Mouse (Mus musculus) thymus, adult 2 months (tissue): Measurements from ENCODE around the gene Taf15. TPM values are rescaled to one million over a fixed set of nuclear protein-coding genes. Genes with fewer than 3 reads are reported as not detected.

Experiments
- DNase-seq: peaks from one replicate; pipeline ENCODE4 v3.0.0; 2021
- H3K27ac ChIP-seq: fragments of 200-500 bp; 2 replicates; pipeline ENCODE4 v1.5.1; 2012; ENCODE audit warnings: low read length, control low read depth; ENCODE audit not compliant: control insufficient read depth, insufficient read depth
- H3K27me3 ChIP-seq: fragments of 200-500 bp; 2 replicates; pipeline ENCODE4 v1.6.1; 2012; ENCODE audit warnings: mild to moderate bottlenecking, low read length, moderate library complexity, mixed read lengths; ENCODE audit not compliant: control insufficient read depth, insufficient read depth
- H3K36me3 ChIP-seq: fragments of 200-500 bp; 2 replicates; pipeline ENCODE4 v1.6.1; 2012; ENCODE audit warnings: mild to moderate bottlenecking, low read length, moderate library complexity; ENCODE audit not compliant: control insufficient read depth, insufficient read depth
- H3K4me1 ChIP-seq: fragments of 200-500 bp; replicated peaks from 2 replicates; pipeline ENCODE4 v1.6.1; 2012; ENCODE audit warnings: low read length; ENCODE audit not compliant: control insufficient read depth, insufficient read depth
- H3K4me3 ChIP-seq: fragments of 200-500 bp; 2 replicates; pipeline ENCODE4 v1.5.1; 2012; ENCODE audit warnings: mild to moderate bottlenecking, low read length, control low read depth, moderate library complexity; ENCODE audit not compliant: control insufficient read depth, insufficient read depth
- CTCF ChIP-seq: fragments of 200-500 bp; IDR thresholded peaks from 2 replicates; pipeline ENCODE4 v1.5.1; 2012; ENCODE audit warnings: mild to moderate bottlenecking, control low read depth, low read length, moderate library complexity, borderline replicate concordance; ENCODE audit not compliant: control insufficient read depth, poor library complexity, insufficient read depth; ENCODE audit errors: extremely low read depth
- POLR2A ChIP-seq: fragments of 200-500 bp; IDR thresholded peaks from 2 replicates; pipeline ENCODE4 v1.6.1; 2012; ENCODE audit warnings: mild to moderate bottlenecking, low read length, control low read depth, moderate library complexity; ENCODE audit not compliant: control insufficient read depth, poor library complexity, insufficient read depth; ENCODE audit errors: extremely low read depth
- WGBS: fragments of 180-500 bp; shearing (Covaris S2); methylation state at CpG from one replicate; pipeline ENCODE4 v1.1.7; 2018; 5-methylcytosine and 5-hydroxymethylcytosine counted together
- polyA plus RNA-seq: library from polyadenylated mRNA; depleted of rRNA; stranded (reverse); fragments of >200 nt; gene quantifications from 2 replicates; pipeline ENCODE4 v1.2.3, GENCODE M21; 2012

The Taf15 gene
- polyA plus RNA-seq, 1 experiment = 17.1 TPM

DNA sequence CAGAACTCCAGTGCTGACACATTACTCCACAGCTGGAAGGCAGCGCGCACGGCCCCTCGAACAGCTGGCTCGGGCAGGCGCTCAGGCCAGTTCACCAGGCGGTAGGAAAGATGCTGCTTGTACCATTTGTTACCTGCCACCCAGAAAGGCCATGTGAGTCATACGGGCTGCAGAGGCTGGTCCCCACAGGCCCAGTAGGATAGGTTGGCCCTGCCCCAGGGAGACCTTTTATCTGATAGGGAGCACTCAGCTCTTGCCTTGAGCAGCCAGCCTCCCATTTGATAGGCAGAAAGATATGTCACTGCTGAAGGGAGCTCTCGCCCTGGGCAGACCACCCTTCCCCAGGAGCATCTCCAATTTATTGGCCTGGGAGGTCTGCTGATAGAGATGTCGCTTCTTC, 25.3 kb upstream of the Taf15 start:
- WGBS = 86% methylated on average over 10 of the region's 10 CpGs
- TF ChIP-seq CTCF (no peak), POLR2A (no peak)
- Histone ChIP-seq H3K4me1 (peaks cover 8% of the 10 kb centered on the region), H3K36me3 (no peaks in the 10 kb centered on the region), H3K4me3 (no peak overlapping the region), H3K27ac (no peak overlapping the region), H3K27me3 (0 out of 2 replicates have a peak, but pooled peaks cover 4% of the 10 kb centered on the region)
- no peak for DNase-seq

DNA sequence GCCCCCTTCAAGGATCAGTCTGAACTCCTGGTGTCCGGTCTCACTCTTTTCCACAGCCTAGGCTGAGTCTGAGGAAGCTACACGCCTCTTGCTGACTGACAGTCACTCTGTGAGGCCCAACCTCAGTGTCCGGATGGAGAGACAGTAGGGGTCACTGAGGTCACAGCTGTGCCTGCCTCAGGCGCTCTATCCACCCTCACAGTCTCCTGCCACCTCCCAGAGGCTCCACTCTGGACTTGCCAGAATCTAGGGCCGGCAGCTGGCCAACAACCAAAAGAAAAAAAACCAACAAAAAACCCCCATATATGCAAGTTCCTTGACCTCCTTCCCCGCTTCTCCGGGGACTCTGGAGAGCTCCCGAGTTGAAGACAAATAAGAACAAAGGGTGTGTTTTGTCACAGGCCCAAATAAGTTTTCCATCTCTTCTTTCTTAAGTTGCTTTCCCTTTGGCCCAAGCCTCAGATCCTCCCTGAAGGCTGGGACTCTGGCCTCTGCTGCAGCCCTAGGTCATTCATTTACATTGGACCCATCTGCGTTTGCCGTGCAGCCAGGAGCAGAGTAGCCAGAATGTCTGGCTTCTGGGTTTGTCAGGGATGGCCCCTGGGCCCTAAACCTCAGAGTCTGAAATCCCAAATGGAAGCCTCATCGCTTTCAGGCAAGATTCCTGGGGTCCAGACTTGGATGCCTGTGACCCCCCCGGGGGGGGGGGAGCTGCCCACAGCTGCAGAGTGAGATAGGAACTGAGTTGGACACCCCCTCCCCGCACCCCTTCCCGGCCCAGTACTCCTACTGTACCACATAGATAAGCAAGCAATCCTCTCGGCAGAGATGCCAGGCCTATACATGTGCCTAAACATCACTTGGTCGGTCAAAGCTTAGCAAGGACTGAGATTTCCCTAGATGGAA, 24.6 kb upstream of the Taf15 start:
- WGBS = 91% methylated on average over 16 of the region's 16 CpGs
- no peaks in the 10 kb centered on the region for H3K36me3 ChIP-seq
- peaks cover 6% of the 10 kb centered on the region for H3K4me1 ChIP-seq
- TF ChIP-seq POLR2A (no peak), CTCF (no peak)
- H3K27ac ChIP-seq = no peak overlapping the region
- H3K27me3 ChIP-seq = 0 out of 2 replicates have a peak, but pooled peaks cover 4% of the 10 kb centered on the region
- no peak overlapping the region for H3K4me3 ChIP-seq
- no peak for DNase-seq

DNA sequence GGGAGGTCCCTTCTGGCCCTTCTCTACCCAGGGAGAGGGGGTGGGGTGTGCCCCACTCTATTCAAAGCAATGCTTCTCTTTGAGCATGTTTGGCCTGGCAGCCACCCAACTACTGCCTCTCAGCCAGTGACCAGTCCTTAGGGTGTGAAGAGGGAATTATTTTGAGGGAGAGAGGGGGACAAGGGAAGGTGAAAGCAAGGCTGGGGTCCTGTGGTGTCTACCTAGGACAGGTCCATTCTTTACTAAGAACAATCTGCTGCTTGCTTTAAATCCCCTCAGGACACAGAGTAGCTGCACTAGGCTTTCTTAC, 24.0 kb upstream of the Taf15 start:
- no peaks in the 10 kb centered on the region for H3K36me3 ChIP-seq
- no peak overlapping the region for H3K4me3 ChIP-seq
- H3K27ac ChIP-seq = no peak overlapping the region
- H3K27me3 ChIP-seq = 0 out of 2 replicates have a peak, but pooled peaks cover 4% of the 10 kb centered on the region
- peaks cover 6% of the 10 kb centered on the region for H3K4me1 ChIP-seq
- DNase-seq = no peak
- TF ChIP-seq CTCF (no peak), POLR2A (no peak)

DNA sequence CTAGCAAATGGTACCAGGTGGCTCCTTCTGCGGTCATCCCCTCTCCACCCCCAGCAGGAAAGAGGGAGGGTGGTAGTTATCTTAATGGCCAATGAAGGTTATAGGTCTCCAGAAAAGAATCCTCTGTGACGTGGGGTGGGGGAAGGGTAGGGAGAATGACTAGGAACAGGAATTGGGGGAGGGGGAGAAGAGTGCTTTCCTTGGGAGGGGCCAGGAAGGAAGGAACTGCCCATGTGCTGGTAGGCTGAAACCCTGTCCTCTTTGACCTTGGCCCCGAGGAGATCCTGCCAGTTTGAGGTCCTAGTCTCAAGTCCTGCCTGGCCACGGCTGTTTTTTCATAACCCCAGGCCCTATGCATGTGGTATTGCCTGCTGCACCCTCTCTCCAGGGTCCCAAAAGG, 23.6 kb upstream of the Taf15 start:
- TF ChIP-seq CTCF (no peak), POLR2A (no peak)
- H3K4me1 ChIP-seq = peaks cover 6% of the 10 kb centered on the region
- no peaks in the 10 kb centered on the region for H3K36me3 ChIP-seq
- H3K27me3 ChIP-seq = 0 out of 2 replicates have a peak, but pooled peaks cover 4% of the 10 kb centered on the region
- no peak for DNase-seq
- WGBS = 73% methylated on average over 4 of the region's 4 CpGs
- H3K27ac ChIP-seq = no peak overlapping the region
- H3K4me3 ChIP-seq = no peak overlapping the region

DNA sequence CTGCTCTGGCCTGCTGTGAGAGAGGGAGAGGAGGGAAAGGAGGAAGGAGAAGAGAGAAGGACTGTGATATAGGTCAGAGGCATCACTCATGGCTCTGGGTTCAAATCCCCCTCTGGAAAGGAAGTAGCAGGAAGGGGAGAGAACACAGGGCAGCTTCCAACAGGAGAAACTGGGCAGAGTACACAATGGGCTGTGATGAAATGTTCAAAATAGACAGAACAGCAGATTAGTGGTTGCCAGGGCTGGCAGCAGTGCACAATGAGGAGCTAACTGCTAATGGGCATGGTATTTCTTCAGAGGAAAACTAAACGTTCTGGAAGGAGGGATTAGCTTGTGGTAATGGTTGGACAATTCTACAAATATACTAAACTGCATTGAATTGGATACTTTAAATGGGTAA, 22.3 kb upstream of the Taf15 start:
- 73% methylated on average over 1 of the region's 1 CpGs for WGBS
- Histone ChIP-seq H3K4me3 (no peak overlapping the region), H3K36me3 (no peaks in the 10 kb centered on the region), H3K27ac (no peak overlapping the region), H3K27me3 (no peaks in the 10 kb centered on the region), H3K4me1 (0 out of 2 replicates have a peak, but pooled peaks cover 2% of the 10 kb centered on the region)
- TF ChIP-seq CTCF (no peak), POLR2A (no peak)
- DNase-seq = no peak

DNA sequence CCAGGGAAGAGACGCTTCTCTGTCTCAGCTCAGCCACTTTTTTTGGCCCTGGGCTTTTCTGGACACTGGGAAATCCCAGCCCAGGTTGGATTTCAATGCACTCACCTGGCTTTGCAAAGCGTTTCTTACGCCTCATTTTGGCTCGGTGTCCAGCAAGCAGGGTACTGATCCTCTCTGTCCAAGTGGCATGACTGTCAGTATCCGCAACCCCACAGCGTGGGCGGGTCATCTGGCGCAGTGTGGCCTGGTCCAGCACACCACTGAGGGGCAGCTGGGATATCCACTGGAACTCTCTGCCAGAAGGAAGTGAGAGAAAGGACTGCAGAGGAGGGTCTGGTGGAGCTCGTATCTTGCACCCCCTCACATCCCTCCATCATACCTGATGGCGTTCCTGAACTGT, 21.6 kb upstream of the Taf15 start:
- Histone ChIP-seq H3K4me1 (0 out of 2 replicates have a peak, but pooled peaks cover 2% of the 10 kb centered on the region), H3K27me3 (no peaks in the 10 kb centered on the region)
- WGBS = 93% methylated on average over 10 of the region's 10 CpGs

More for the DNA sequence above, 21.6 kb upstream of the Taf15 start:
- Histone ChIP-seq H3K4me3 (no peak overlapping the region), H3K36me3 (no peaks in the 10 kb centered on the region), H3K27ac (no peak overlapping the region)
- no peak for DNase-seq
- TF ChIP-seq POLR2A (no peak), CTCF (no peak)
